Mouse (Mus musculus) forebrain, embryonic 11.5 days (tissue): Measurements from ENCODE around the gene Epha7. TPM values are rescaled to one million over a fixed set of nuclear protein-coding genes. Genes with fewer than 3 reads are reported as not detected.

Experiments used
- ATAC-seq: fragments of 200-750 bp; cut with Nextera tagmentation; replicated peaks from 2 replicates; pipeline ENCODE4 v1.8.0; 2017; ENCODE audit warnings: moderate TSS enrichment; ENCODE audit not compliant: low FRiP score
- DNase-seq: peaks from one replicate; pipeline ENCODE4 v3.0.0-alpha.2; 2017; ENCODE audit warnings: low spot score
- H3K27ac ChIP-seq: fragments of 300-500 bp; sonication (generic); 2 replicates; pipeline ENCODE4 v1.5.1; 2014; ENCODE audit warnings: low read depth, low read length
- H3K27me3 ChIP-seq: fragments of 300-500 bp; sonication (generic); 2 replicates; pipeline ENCODE4 v1.6.1; 2014; ENCODE audit warnings: mild to moderate bottlenecking, low read length, mixed read lengths; ENCODE audit not compliant: control insufficient read depth, insufficient read depth
- H3K36me3 ChIP-seq: fragments of 300-500 bp; sonication (generic); 2 replicates; pipeline ENCODE4 v1.6.1; 2014; ENCODE audit warnings: mild to moderate bottlenecking, low read length, moderate library complexity, mixed read lengths; ENCODE audit not compliant: control insufficient read depth, insufficient read depth
- H3K4me1 ChIP-seq: fragments of 300-500 bp; sonication (generic); replicated peaks from 2 replicates; pipeline ENCODE4 v1.6.1; 2014; ENCODE audit warnings: low read length, mixed read lengths; ENCODE audit not compliant: control insufficient read depth, insufficient read depth
- H3K4me2 ChIP-seq: fragments of 300-500 bp; sonication (generic); 2 replicates; pipeline ENCODE4 v1.6.1; 2014; ENCODE audit warnings: low read depth, mild to moderate bottlenecking, low read length, moderate library complexity, mixed read lengths; ENCODE audit not compliant: severe bottlenecking
- H3K4me3 ChIP-seq: fragments of 300-500 bp; sonication (generic); 2 replicates; pipeline ENCODE4 v1.5.1; 2014; ENCODE audit warnings: low read depth, low read length
- H3K9ac ChIP-seq: fragments of 300-500 bp; sonication (generic); 2 replicates; pipeline ENCODE4 v1.6.1; 2014; ENCODE audit warnings: low read length
- H3K9me3 ChIP-seq: fragments of 300-500 bp; sonication (generic); 2 replicates; pipeline ENCODE4 v1.6.1; 2016; ENCODE audit warnings: low read length, mixed read lengths; ENCODE audit not compliant: control insufficient read depth
- WGBS: fragments of 180-500 bp; shearing (Covaris S2); extraction: QIAGEN DNeasy Blood & Tissue Kit; methylation state at CpG from one replicate; pipeline ENCODE4 v1.1.7; 2014; 5-methylcytosine and 5-hydroxymethylcytosine counted together
- polyA plus RNA-seq: library from polyadenylated mRNA; unstranded; fragments of >200 nt; fragmentation: Nextera tagmentation; extraction: Ambion mirVana; gene quantifications from 2 replicates; pipeline ENCODE4 v1.2.1, GENCODE M21; 2014

Epha7 gene
- polyA plus RNA-seq, 1 experiment from 2014 or later, result 61.6 TPM

GRCm38 (mm10) chr4:28823616-28824015 is 10.7 kb downstream of the Epha7 start:
- Histone ChIP-seq H3K4me1 (no peaks in the 10 kb centered on the region), H3K36me3 (no peaks in the 10 kb centered on the region; the same call in 1 of the 2 replicates), H3K4me3 (no peak overlapping the region), H3K9ac (no peak overlapping the region), H3K4me2 (no peak overlapping the region), H3K9me3 (no peaks in the 10 kb centered on the region), H3K27ac (no peak overlapping the region), H3K27me3 (no peaks in the 10 kb centered on the region)
- ATAC-seq (no peak), DNase-seq (no peak)
- WGBS, result 15% methylated on average over 1 of the region's 1 CpGs

- no peak overlapping the region for H3K27ac ChIP-seq
- H3K9me3 ChIP-seq, result no peaks in the 10 kb centered on the region
- H3K9ac ChIP-seq, result no peak overlapping the region
- H3K36me3 ChIP-seq, result no peaks in the 10 kb centered on the region; the same call in 1 of the 2 replicates
- no peaks in the 10 kb centered on the region for H3K4me1 ChIP-seq
- ATAC-seq (no peak), DNase-seq (no peak)
- H3K4me3 ChIP-seq, result no peak overlapping the region
- 71% methylated on average over 7 of the region's 7 CpGs for WGBS
- H3K4me2 ChIP-seq, result no peak overlapping the region
- H3K27me3 ChIP-seq, result no peaks in the 10 kb centered on the region
These were observed 11.7 kb downstream of the Epha7 start for GRCm38 (mm10) chr4:28824616-28825015.

- Histone ChIP-seq H3K36me3 (no peaks in the 10 kb centered on the region), H3K4me3 (no peak overlapping the region), H3K9me3 (no peaks in the 10 kb centered on the region), H3K27me3 (no peaks in the 10 kb centered on the region), H3K27ac (no peak overlapping the region), H3K4me1 (no peaks in the 10 kb centered on the region), H3K9ac (no peak overlapping the region), H3K4me2 (no peak overlapping the region)
- DNase-seq, result no peak
- no peak for ATAC-seq
- whole genome bisulfite sequencing, result 89% methylated on average over 3 of the region's 3 CpGs
These were observed 24.7 kb downstream of the Epha7 start for GRCm38 (mm10) chr4:28837669-28838068.

GRCm38 (mm10) chr4:28846311-28846710 is 33.4 kb downstream of the Epha7 start:
- Histone ChIP-seq H3K9ac (no peak overlapping the region), H3K4me2 (no peak overlapping the region), H3K27ac (no peak overlapping the region), H3K4me1 (no peaks in the 10 kb centered on the region), H3K36me3 (no peaks in the 10 kb centered on the region), H3K9me3 (no peaks in the 10 kb centered on the region), H3K4me3 (no peak overlapping the region), H3K27me3 (no peaks in the 10 kb centered on the region)
- 91% methylated on average over 4 of the region's 4 CpGs for WGBS
- ATAC-seq (no peak), DNase-seq (no peak)

- Histone ChIP-seq H3K4me1 (no peaks in the 10 kb centered on the region), H3K27ac (no peak overlapping the region), H3K4me3 (no peak overlapping the region), H3K9ac (no peak overlapping the region), H3K4me2 (no peak overlapping the region), H3K36me3 (no peaks in the 10 kb centered on the region), H3K9me3 (no peaks in the 10 kb centered on the region), H3K27me3 (no peaks in the 10 kb centered on the region)
- ATAC-seq (no peak), DNase-seq (no peak)
- 80% methylated on average over 2 of the region's 2 CpGs for WGBS
These were observed 37.5 kb downstream of the Epha7 start for GRCm38 (mm10) chr4:28850388-28850787.

- no peak for ATAC-seq
- Histone ChIP-seq H3K36me3 (no peaks in the 10 kb centered on the region), H3K27ac (no peak overlapping the region), H3K9ac (no peak overlapping the region), H3K4me3 (no peak overlapping the region), H3K27me3 (no peaks in the 10 kb centered on the region), H3K4me1 (no peaks in the 10 kb centered on the region), H3K4me2 (no peak overlapping the region), H3K9me3 (no peaks in the 10 kb centered on the region)
- DNase-seq, result no peak
- WGBS, result 75% methylated on average over 6 of the region's 6 CpGs
These were observed 50.1 kb downstream of the Epha7 start for GRCm38 (mm10) chr4:28862845-28863666.

- H3K36me3 ChIP-seq, result no peaks in the 10 kb centered on the region
- no peak overlapping the region for H3K9ac ChIP-seq
- no peak overlapping the region for H3K4me2 ChIP-seq
- DNase-seq, result no peak
- ATAC-seq, result no peak
- no peak overlapping the region for H3K4me3 ChIP-seq
- no peak overlapping the region for H3K27ac ChIP-seq
- H3K9me3 ChIP-seq, result no peaks in the 10 kb centered on the region
- WGBS, result 16% methylated on average over 2 of the region's 2 CpGs
- no peaks in the 10 kb centered on the region for H3K27me3 ChIP-seq
- no peaks in the 10 kb centered on the region for H3K4me1 ChIP-seq
These were observed 53.5 kb downstream of the Epha7 start for GRCm38 (mm10) chr4:28866411-28866810.

GRCm38 (mm10) chr4:28871615-28872014 is 58.7 kb downstream of the Epha7 start:
- Histone ChIP-seq H3K9me3 (no peaks in the 10 kb centered on the region), H3K9ac (no peak overlapping the region), H3K27ac (no peak overlapping the region), H3K4me1 (no peaks in the 10 kb centered on the region), H3K4me2 (no peak overlapping the region), H3K4me3 (no peak overlapping the region), H3K36me3 (no peaks in the 10 kb centered on the region), H3K27me3 (no peaks in the 10 kb centered on the region)
- no peak for ATAC-seq
- DNase-seq, result no peak
- 88% methylated on average over 11 of the region's 11 CpGs for WGBS
